Mouse (Mus musculus): ENCODE measurements around the gene Matk. TPM values are rescaled to one million over a fixed set of nuclear protein-coding genes. Genes with fewer than 3 reads are reported as not detected.
A peak's percentile ranks its signal among the peaks of the same experiment; 100 is the strongest.

Matk gene
- polyA plus RNA-seq, 1 experiment from 2014 or later = 37.6 TPM

DNA sequence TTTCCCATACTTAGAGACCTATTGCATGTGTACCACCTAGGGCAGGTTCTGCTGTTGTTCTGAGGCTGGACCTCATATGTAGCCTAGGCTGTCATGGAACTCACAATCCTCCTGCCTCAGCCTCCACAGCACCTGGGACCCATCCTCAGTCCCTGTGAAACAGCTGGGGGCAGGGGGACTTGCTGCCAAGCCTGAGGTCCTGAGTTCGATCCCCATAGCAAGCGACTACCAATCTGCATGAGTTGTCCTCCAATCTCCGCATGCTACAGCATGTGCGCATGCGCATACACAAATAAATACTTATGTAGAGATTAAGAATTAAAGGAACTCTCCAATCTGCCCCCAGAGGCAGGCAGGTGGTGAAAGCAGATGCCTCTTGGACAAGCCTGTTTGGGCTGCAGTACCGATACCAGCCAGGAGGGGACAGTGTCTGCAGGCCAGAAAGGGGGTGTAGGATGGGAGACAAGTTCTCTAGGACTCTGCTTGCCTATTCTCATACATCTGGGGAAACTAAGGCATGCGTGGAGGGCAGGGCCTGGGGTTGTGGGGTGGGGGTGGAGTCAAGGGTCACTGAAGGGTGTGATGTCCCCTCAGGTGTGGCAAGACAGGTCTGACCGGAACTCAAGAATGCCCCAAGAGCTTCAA, 34.9 kb downstream of the Matk start:
- Histone ChIP-seq H3K27me3 (ENCODE audit: control insufficient read depth, insufficient read depth, low read length) (peaks cover 3% of the 10 kb centered on the region), H3K27ac (ENCODE audit: low read depth, low read length) (no peak overlapping the region), H3K36me3 (ENCODE audit: control insufficient read depth, insufficient read depth, low read length) (no peaks in the 10 kb centered on the region), H3K4me2 (ENCODE audit: low read depth, low read length) (no peak overlapping the region), H3K9me3 (ENCODE audit: control insufficient read depth, low read length) (no peaks in the 10 kb centered on the region), H3K4me1 (ENCODE audit: control insufficient read depth, insufficient read depth, low read length) (peaks cover 6% of the 10 kb centered on the region; the same call in 1 of the 2 replicates), H3K4me3 (ENCODE audit: low read depth, low read length) (no peak overlapping the region), H3K9ac (replicated peaks; ENCODE audit: low read depth, low read length) (no peak overlapping the region)
- 60% methylated on average over 8 of the region's 8 CpGs for WGBS
- no peak for ATAC-seq (ENCODE audit: low read depth)

DNA sequence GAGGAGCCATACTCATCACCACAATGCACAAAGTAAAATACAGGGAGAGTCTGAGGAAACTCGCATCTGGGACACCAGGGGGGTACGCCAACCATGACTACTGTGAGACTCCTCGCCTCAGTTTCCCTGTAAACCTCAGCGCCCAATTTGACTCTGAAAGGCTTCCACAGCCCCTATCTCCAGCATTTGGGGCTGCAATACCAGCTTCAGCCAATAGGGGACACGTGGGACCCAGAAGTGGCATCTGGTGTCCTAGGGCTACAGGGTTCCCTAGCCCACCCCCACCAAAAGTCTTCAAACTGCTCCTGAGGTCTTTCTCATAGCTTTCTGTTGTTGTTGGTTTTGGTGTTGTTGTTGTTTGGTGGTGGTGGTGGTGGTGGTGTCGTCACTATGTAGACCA, 35.9 kb downstream of the Matk start:
- Histone ChIP-seq H3K9me3 (ENCODE audit: control insufficient read depth, low read length) (no peaks in the 10 kb centered on the region), H3K4me2 (ENCODE audit: low read depth, low read length) (no peak overlapping the region), H3K27ac (ENCODE audit: low read depth, low read length) (no peak overlapping the region), H3K9ac (replicated peaks; ENCODE audit: low read depth, low read length) (no peak overlapping the region), H3K4me3 (ENCODE audit: low read depth, low read length) (no peak overlapping the region), H3K27me3 (ENCODE audit: control insufficient read depth, insufficient read depth, low read length) (no peaks in the 10 kb centered on the region; the same call in 1 of the 2 replicates), H3K36me3 (ENCODE audit: control insufficient read depth, insufficient read depth, low read length) (no peaks in the 10 kb centered on the region), H3K4me1 (ENCODE audit: control insufficient read depth, insufficient read depth, low read length) (peaks cover 6% of the 10 kb centered on the region; the same call in 1 of the 2 replicates)
- 32% methylated on average over 6 of the region's 6 CpGs for WGBS
- no peak for ATAC-seq (ENCODE audit: low read depth)

DNA sequence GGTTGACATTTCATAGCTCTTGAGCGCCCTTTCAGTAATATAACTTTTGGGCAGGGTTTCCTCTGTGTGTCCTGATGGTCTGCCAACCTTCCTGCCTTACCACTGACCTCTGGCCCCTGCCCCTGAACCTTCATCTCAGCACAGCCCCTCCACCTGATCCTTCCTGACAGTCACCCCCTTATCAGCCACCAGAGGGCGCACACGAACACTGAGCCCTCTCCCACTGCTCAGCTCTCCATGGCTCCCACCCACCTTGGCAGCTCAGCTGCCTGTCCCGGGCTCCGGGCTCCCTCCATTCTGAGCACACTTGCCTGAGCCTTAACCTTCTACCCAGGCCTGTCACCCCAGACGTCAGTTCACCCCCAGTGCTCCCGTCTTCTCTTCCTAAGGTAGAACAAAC, 36.5 kb downstream of the Matk start:
- Histone ChIP-seq H3K27me3 (ENCODE audit: control insufficient read depth, insufficient read depth, low read length) (no peaks in the 10 kb centered on the region; the same call in 1 of the 2 replicates), H3K36me3 (ENCODE audit: control insufficient read depth, insufficient read depth, low read length) (no peaks in the 10 kb centered on the region), H3K9me3 (ENCODE audit: control insufficient read depth, low read length) (no peaks in the 10 kb centered on the region), H3K4me2 (ENCODE audit: low read depth, low read length) (no peak overlapping the region), H3K9ac (replicated peaks; ENCODE audit: low read depth, low read length) (no peak overlapping the region), H3K27ac (ENCODE audit: low read depth, low read length) (no peak overlapping the region), H3K4me3 (ENCODE audit: low read depth, low read length) (no peak overlapping the region), H3K4me1 (ENCODE audit: control insufficient read depth, insufficient read depth, low read length) (peaks cover 13% of the 10 kb centered on the region)
- ATAC-seq (ENCODE audit: low read depth) = peak; percentile 1; the same call in 1 of the 2 replicates
- WGBS = 4% methylated on average over 7 of the region's 7 CpGs

DNA sequence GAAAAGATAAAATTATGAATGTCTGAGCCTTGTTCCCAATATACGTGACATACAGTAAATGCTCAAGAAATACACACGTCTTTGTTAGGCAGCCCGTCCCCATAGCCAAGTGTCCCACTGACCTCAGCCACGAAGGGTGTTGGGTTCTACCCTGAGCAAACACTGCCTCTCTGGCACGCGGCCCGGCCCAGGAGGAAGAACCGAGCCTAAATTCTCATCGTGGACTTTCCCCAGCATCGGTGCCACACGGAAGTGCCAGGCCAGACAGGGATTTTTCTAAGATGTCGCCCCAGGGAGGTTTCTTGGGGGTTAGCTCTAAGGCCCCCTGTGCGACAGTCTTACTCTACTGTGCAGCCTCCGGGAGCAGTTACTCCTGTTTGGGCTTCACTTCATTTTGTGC, 37.1 kb downstream of the Matk start:
- Histone ChIP-seq H3K9ac (replicated peaks; ENCODE audit: low read depth, low read length) (no peak overlapping the region), H3K4me2 (ENCODE audit: low read depth, low read length) (no peak overlapping the region), H3K9me3 (ENCODE audit: control insufficient read depth, low read length) (no peaks in the 10 kb centered on the region), H3K4me1 (ENCODE audit: control insufficient read depth, insufficient read depth, low read length) (peaks cover 18% of the 10 kb centered on the region), H3K4me3 (ENCODE audit: low read depth, low read length) (no peak overlapping the region), H3K27ac (ENCODE audit: low read depth, low read length) (no peak overlapping the region), H3K36me3 (ENCODE audit: control insufficient read depth, insufficient read depth, low read length) (no peaks in the 10 kb centered on the region), H3K27me3 (ENCODE audit: control insufficient read depth, insufficient read depth, low read length) (no peaks in the 10 kb centered on the region; the same call in 1 of the 2 replicates)
- no peak for ATAC-seq (ENCODE audit: low read depth)
- WGBS = 61% methylated on average over 14 of the region's 14 CpGs

DNA sequence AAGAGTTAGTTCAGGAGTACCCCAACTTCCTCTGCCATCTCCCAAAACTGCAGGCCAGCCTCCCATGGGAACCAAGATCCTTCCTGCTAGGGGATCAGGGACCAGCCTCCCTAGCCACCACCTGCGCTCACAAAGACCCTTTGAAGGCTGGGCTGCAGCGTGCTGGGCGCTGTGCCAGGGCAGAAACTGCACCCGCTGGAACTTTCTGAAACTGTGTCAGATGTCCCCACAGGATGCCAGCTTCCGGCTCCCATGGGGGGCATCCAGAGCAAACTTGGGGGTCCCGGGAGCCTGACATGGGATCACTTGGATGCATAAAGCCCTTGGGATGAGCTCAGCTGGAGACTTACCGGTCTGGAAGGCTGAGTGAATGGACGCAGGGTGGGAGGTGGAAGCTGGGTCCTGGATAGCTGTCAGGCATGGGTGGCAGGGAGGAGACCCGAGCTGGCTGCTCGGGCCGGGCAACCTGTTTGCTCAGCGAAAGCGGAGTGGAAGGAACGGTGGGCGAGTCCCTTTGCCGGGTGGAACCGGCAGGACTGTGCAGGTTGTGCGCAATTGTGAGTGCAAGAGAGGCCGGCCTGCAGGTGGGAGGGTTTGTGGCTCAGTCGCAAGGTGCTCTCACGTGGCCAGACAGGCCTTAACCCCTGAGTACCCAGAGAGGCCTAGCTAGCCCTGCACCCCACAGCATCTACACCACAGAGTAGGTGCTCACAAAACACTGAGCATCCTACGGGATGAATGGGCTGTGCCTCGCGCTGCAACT, 38.1 kb downstream of the Matk start:
- no peak for ATAC-seq (ENCODE audit: low read depth)
- Histone ChIP-seq H3K27ac (ENCODE audit: low read depth, low read length) (no peak overlapping the region), H3K27me3 (ENCODE audit: control insufficient read depth, insufficient read depth, low read length) (no peaks in the 10 kb centered on the region; the same call in 1 of the 2 replicates), H3K4me1 (ENCODE audit: control insufficient read depth, insufficient read depth, low read length) (peaks cover 20% of the 10 kb centered on the region), H3K4me3 (ENCODE audit: low read depth, low read length) (no peak overlapping the region), H3K9me3 (ENCODE audit: control insufficient read depth, low read length) (no peaks in the 10 kb centered on the region), H3K9ac (replicated peaks; ENCODE audit: low read depth, low read length) (no peak overlapping the region), H3K36me3 (ENCODE audit: control insufficient read depth, insufficient read depth, low read length) (no peaks in the 10 kb centered on the region), H3K4me2 (ENCODE audit: low read depth, low read length) (no peak overlapping the region)
- 13% methylated on average over 24 of the region's 24 CpGs for WGBS

DNA sequence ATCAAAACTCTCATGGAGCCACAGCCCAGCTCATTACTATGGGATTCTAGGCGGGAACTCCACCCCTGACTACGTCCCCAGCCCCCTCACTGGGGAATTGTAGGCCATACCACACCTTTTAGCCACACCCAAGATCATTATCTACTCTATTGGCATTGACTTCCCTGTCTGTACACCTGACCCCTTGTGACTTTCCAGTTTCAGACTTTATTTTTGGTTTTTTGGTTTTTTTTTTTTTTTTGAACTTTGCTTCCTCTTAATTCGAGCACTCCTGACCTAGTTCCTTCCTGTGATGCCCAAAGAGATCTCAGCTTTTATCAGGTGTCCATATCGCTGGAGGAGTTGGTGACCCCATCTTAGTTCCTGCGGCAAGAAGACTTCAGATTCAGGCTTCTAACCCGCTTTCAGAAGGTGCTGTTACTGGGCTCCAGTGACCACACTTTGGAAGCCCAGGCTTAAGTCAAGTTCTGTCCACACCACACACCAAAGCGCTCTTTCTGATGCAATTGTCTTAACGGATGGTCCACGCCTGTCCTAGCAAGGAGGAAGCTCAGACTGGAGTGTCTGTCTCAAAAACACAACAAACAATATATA, 38.9 kb downstream of the Matk start, which contains the start of gene Tjp3:
TSS of gene Tjp3 (minus strand) at position 71 of the 594 bp plus-strand sequence.
- H3K36me3 ChIP-seq (ENCODE audit: control insufficient read depth, insufficient read depth, low read length) = no peaks in the 10 kb centered on the region
- H3K9me3 ChIP-seq (ENCODE audit: control insufficient read depth, low read length) = no peaks in the 10 kb centered on the region
- 75% methylated on average over 9 of the region's 9 CpGs for WGBS
- H3K4me1 ChIP-seq (ENCODE audit: control insufficient read depth, insufficient read depth, low read length) = peaks cover 20% of the 10 kb centered on the region
- no peak for ATAC-seq (ENCODE audit: low read depth)
- H3K4me3 ChIP-seq (ENCODE audit: low read depth, low read length) = no peak within 1 kb of the TSS
- peak within 1 kb of the TSS; percentile 92; the same call in 1 of the 2 replicates for H3K4me2 ChIP-seq (ENCODE audit: low read depth, low read length)
- no peak within 1 kb of the TSS for H3K27ac ChIP-seq (ENCODE audit: low read depth, low read length)
- no peaks in the 10 kb centered on the region; the same call in 1 of the 2 replicates for H3K27me3 ChIP-seq (ENCODE audit: control insufficient read depth, insufficient read depth, low read length)
- H3K9ac ChIP-seq (replicated peaks; ENCODE audit: low read depth, low read length) = no peak within 1 kb of the TSS

DNA sequence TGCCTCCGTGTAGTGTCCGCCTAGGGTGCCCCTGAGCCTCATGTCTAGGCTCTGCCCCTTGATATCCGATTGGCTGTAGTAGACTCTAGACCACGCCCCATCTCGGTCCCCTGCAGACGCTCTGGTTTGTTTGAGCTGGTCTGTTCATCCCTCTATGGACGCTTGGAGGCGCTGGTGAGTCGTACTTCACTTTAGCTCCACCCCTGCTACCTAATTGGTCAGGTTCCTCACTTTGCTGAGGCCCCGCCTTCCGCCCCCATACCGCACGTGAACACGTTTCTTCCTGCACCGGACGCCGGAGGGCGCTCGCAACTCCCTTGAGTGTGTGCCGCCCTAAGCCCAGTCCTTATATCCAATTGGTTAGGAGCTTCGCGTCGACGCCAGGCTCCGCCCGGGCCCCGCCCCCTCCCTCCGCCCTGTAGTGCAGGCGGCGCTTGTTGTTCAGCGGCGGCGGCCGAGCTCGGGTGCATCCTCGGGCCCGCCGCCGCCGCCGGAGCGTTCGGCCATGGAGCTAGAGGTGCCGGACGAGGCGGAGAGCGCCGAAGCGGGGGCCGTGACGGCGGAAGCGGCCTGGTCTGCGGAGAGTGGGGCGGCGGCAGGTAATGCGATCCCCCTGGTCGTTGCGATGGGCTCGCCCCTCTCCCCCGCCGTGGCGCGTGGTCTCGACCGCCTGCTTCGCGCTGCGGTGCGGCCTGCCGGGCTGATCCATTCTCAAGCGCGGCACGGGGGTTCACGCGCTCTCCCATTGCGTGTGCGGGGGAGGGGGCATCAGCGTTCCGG, 40.0 kb downstream of the Matk start, which contains the start of gene Pip5k1c:
TSS of gene Pip5k1c (plus strand) at position 410 of the 780 bp plus-strand sequence.
- H3K27me3 ChIP-seq (ENCODE audit: control insufficient read depth, insufficient read depth, low read length) = no peaks in the 10 kb centered on the region; the same call in 1 of the 2 replicates

DNA sequence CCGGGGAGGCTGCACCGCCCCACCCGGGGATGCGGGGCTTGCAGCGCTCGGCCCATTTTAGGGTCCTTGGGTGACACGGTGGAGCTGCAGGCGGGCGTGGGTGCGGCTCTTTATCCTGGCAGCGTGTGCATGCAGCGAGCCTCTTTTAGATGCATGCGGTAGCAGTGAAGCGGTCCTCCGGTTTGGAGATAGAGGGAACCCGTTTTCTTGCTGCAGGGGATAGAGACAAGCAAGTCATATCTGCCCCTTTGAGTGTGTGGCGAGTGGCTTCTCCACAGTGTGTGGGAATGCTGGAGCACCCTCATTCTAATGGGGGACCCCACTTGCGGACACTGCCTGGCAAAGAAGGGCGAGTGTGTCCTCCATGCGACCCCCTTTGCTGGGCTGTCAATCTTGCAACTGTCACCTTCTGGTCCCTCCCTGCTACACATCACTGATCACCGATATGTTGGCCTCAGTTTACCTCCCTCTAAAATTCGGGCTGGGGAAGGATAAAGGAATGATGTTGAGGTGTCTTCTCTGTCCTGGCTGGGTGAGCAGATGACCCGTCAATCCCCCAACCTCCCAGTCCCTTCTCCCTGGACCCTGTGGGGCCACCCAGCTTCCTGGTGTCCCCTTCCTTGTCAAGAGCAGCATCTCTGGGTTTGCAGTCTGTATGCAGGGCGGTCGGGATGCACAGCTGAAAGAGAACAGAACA, 40.7 kb downstream of the Matk start:
- Histone ChIP-seq H3K4me2 (ENCODE audit: low read depth, low read length) (peak overlapping the region; percentile 92), H3K9ac (replicated peaks; ENCODE audit: low read depth, low read length) (peak overlapping the region; percentile 82), H3K27me3 (ENCODE audit: control insufficient read depth, insufficient read depth, low read length) (no peaks in the 10 kb centered on the region; the same call in 1 of the 2 replicates), H3K36me3 (ENCODE audit: control insufficient read depth, insufficient read depth, low read length) (no peaks in the 10 kb centered on the region), H3K9me3 (ENCODE audit: control insufficient read depth, low read length) (no peaks in the 10 kb centered on the region), H3K4me1 (ENCODE audit: control insufficient read depth, insufficient read depth, low read length) (peaks cover 20% of the 10 kb centered on the region), H3K27ac (ENCODE audit: low read depth, low read length) (peak overlapping the region; percentile 84), H3K4me3 (ENCODE audit: low read depth, low read length) (peak overlapping the region; percentile 74)
- ATAC-seq (ENCODE audit: low read depth) = peak; percentile 22
- WGBS = 5% methylated on average over 25 of the region's 25 CpGs

More for the DNA sequence above, 40.0 kb downstream of the Matk start, which contains the start of gene Pip5k1c:
- Histone ChIP-seq H3K36me3 (ENCODE audit: control insufficient read depth, insufficient read depth, low read length) (no peaks in the 10 kb centered on the region), H3K9ac (replicated peaks; ENCODE audit: low read depth, low read length) (peak within 1 kb of the TSS; percentile 82), H3K4me2 (ENCODE audit: low read depth, low read length) (peak within 1 kb of the TSS; percentile 92), H3K9me3 (ENCODE audit: control insufficient read depth, low read length) (no peaks in the 10 kb centered on the region), H3K4me3 (ENCODE audit: low read depth, low read length) (peak within 1 kb of the TSS; percentile 74), H3K27ac (ENCODE audit: low read depth, low read length) (peak within 1 kb of the TSS; percentile 84), H3K4me1 (ENCODE audit: control insufficient read depth, insufficient read depth, low read length) (peaks cover 20% of the 10 kb centered on the region)
- peak; percentile 93 for ATAC-seq (ENCODE audit: low read depth)
- under 1% methylated on average over 78 of the region's 80 CpGs for WGBS

Measured in neural tube, embryonic 14.5 days (tissue).